Mouse (Mus musculus): Measurements from ENCODE around the gene Pced1a.

- TF ChIP-seq TAL1 (IDR thresholded peaks at IDR 0.05; ENCODE audit: low read length) (no peak), GATA1 (IDR thresholded peaks at IDR 0.05; ENCODE audit: low read length) (no peak)
Observed at GRCm38 (mm10) chr2:130449021-130449793, 24.7 kb upstream of the Pced1a start.

All from erythroblast, embryonic 14.5 days (primary cell).